Mouse (Mus musculus): Measurements from ENCODE around the gene Sh3bgrl.

- TF ChIP-seq CTCF (IDR thresholded peaks at IDR 0.05; ENCODE audit: extremely low read depth, insufficient read depth, low read length) (no peak), POLR2A (IDR thresholded peaks at IDR 0.05; ENCODE audit: extremely low read depth, insufficient read depth, low read length) (no peak)
Observed at GRCm38 (mm10) chrX:109047773-109048172, 47.4 kb upstream of the Sh3bgrl start.

Measured in cortical plate, adult 2 months (tissue).